Mouse (Mus musculus) 3134 (cell line): ENCODE results near the gene Syk.

ENCODE experiments used
- DNase-seq: peaks from one replicate; pipeline ENCODE4 v3.0.0-alpha.2; 2011; ENCODE audit warnings: low spot score; ENCODE audit not compliant: insufficient read length; ENCODE audit errors: extremely low read depth

Gene Syk

DNA sequence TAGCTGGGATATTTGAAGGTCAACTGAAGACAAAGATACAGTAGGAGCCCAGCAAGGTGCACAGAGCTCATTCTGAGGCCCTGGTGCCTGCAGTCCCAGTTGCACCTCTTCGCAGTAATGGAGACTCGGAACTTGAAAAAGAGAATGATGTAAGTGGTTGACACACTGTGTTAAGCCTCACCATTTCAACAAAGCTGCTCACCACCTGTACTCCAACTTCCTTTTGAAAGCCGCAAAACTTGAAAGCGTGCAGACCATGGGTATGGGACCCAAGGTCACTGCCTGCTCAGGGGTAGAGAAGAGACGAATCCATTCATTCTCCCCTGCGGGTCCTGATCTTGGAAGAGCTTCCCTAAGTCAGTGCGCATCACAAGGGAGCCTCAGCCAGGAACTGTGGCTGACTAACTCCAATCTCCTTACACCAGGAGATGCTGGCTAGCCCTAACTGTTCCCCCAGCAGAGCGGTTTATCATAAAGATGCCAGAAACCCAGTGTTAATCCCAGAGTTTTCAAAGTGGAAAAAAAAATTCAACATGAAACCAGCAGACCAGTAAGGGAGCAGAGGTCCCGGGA is 16.7 kb upstream of the Syk start:
- DNase-seq: no peak

DNA sequence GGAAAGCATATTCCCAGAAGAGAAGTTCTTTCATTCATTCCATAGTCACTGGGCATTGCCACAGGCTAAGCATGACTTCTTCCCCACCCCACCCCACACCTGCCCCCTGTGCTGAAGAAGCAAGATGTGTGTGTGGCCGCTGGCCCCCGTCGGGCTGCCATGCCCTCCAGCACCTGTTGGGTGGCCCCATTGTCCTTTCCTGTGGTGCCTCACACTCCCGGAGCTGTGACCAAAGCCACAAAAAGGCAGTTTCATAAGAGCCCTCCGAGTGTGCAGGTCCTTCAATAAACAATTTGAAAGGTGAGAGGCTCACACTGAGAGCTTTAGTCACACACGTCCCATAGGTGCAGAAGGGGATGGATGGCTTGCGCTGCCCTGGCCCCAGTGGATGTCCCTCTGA is 16.2 kb upstream of the Syk start:
- DNase-seq: no peak

DNA sequence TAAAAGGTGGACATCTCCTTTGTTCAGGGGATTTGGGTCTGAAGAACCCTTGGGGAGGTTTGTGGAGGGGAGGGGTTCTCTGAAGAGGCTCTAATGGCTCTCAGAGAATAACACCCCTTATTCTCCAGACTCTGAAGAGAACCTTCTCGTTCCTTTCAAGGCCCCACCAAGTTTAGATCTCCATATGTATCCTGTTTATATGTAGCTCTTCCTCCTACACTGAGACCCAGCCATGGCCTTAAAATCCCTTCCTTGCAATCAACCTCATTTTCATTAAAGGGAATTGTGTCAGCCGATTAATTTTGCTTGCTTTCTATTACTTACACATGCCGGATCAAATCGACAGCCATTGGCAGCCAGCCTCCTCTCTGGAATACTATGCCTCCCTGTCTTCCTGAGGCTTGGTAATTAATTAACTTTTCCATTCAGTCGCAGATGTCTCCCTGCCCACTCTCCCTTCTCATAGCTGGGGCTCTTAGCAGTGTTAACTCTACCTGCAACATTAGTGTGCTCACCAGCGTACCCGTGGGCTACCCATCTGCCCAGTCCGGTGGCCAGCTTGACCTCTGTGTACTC is 13.7 kb upstream of the Syk start:
- DNase-seq: no peak

DNA sequence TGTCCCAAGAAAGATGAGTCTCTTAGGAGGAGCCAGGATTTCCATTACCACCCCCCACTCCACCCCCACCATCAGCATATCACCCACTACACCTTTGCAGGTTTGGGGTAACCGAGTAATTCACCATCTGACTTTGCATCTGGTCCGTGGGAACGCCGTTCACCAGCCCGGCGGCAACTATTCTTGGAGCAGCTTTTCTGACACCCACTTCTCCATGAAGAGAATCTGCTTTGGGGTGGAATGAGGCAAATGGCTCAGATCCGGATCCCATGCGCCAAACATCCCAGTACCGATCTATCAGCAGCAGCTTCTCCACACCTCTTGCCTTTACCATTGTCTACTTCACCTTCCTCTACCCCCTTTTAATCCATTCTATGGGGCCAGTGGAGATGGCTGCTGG is 12.7 kb upstream of the Syk start:
- no peak for DNase-seq

DNA sequence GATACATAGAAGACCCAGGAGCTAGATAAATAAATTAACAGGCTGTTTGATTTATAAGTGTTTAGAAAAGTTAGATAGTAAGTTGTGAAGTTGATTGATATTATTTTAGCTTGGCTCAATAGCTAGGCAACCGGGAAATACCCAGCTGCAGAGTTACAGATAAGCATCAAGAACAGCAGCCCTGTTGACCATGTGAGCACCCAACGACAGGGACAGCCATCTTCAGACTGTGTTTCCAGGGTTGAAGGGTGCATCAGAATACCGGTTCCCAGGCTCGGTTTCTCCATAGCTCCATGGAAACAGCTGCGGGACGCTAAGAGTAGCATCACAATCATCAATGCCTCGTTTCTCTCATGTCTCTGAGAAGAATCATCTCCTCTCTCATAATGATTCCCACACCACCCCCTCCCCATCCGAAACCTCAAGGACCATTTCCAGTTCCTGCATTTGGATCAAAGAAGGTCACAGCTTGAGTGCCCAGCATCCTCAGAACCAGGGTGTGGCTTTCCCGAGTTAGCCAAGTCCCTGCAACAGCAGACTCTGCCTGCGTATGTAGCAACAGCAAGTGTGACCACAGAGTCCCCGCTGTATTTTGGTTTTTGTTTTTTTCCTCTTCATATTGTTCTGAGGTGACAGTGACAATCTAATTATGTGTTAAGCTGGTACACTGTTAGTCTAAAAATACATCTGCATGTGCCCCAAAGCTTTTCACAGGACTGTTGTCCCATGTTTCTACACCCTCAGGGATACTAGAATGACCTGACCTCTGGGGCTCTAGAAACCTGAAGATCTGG is 11.2 kb upstream of the Syk start:
- no peak for DNase-seq

DNA sequence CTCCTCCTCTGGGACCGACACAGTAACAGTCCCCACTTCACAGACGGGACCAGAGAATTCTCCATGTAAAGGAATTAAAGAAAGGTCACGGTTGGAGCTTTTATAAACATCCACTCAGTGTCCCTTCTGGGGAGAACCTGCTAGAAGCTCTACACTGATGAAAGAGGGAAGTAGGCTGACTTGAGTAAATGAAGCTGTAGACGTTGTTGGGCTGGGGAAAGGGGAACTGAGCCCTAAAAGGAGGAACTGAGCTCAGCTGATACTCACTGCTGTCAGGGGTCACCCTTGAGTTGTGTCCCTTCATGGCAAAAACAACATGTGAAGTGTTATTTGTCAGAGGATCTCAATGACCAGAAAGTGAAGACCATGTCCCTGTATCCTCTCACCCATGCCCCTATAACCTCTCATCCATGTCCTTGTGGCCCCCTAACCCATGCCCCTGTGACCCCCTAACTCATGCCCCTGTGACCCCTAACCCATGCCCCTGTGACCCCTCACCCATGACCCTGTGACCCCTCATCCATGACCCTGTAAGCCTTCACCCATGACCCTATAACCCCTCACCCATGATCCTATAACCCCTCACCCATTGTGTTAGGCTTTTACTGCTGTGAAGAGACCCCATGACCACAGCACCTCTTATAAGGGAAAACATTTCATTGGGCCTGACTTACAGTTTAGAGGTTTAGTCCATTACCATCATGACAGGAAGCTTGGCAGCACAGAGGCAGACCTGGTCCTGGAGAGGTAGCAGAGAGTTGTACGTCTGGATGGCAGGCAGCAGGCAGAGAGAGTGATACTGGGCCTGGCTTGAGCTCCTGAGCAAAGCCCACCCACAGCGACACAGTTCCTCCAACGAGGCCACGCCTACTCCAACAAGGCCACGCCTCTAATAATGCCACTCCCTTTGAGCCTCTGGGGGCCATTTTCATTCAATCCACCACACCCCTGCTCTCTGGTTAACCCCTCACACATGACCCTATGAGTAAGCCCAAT is 10.2 kb upstream of the Syk start:
- DNase-seq: no peak

DNA sequence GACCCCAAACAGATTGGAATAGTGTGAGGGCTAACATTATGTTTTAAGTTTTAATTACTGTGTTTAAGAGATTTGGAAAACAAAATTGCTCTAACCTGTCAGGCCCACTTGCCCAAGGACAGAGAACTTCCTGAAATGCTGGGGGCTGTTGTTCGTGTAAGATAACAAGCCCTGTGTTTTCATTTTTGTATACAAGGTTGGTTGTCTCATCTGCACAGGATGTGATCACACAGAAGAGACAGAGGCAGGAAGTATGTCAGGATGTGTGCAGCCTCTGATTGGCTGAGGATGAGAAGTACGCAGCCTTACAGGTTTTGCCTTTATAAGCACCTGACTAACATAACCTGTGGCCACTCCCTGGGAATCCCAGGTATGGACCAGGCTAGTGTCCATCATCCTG is 8.7 kb upstream of the Syk start:
- no peak for DNase-seq

DNA sequence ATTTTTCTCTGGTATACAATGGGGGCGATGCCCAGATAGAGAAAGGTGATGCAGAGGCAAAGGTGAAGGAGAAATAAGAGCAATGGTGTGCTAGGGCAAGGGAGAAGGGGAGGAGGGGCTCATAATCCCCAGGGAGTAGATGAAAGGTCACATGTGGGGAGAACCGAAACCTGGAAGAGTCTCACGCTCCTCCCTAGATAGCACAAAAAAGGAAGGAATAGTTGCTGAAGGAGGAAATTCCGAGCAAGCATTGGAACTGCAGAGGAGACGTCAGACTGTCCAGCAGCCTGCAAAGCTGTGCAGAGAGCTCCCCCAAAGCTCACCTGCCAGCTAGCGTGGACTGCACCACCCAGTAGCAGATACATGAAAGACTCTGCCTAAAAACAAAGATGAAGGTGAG is 7.5 kb upstream of the Syk start:
- DNase-seq: no peak

DNA sequence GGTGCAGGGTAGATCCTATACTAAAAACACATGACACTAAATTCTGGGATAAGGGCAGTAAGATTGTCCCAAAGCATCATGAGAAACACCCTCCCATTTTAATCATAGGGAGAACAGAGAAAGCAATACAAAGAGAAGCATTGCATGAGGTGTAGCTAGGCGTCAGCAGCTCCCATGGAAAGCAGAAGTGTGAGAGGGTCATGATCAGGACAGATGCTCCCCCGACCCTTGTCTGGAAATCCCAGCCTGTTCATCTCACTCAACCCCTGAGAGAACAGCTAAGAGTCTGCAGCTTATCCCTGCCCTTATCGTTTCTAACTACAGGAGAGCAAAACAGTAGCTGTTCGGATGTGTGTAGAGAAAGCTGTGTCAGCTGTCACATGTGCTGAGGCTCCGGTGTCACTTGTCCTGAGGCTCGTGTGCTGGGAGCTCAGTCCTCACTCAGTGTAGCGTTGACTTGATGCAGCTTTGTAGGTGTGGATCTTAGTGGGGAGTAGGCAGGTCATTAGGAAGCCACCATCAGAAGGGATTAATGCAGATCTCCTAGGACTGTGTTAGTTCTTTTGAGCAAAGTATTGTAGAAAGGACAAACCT is 6.9 kb upstream of the Syk start:
- DNase-seq: no peak

DNA sequence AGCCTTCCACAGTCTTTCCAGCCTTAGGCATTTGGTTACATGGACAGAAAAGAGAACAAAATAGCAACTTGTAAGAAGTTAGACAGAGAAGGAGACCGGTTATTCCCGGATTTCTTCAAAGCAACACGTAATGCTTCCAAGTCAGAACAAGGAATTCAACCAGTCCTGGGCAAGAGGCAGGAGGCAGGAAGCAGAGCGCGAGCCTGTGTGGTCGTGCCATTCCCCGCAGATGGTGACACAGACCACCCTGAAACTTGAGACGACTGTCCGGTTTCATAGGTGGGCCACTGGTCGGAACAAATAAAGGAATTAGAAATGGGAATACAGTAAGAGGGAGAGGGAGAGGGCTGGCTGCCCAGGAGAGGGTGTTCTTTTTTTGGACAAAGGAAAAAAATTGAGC is 6.1 kb upstream of the Syk start:
- no peak for DNase-seq

DNA sequence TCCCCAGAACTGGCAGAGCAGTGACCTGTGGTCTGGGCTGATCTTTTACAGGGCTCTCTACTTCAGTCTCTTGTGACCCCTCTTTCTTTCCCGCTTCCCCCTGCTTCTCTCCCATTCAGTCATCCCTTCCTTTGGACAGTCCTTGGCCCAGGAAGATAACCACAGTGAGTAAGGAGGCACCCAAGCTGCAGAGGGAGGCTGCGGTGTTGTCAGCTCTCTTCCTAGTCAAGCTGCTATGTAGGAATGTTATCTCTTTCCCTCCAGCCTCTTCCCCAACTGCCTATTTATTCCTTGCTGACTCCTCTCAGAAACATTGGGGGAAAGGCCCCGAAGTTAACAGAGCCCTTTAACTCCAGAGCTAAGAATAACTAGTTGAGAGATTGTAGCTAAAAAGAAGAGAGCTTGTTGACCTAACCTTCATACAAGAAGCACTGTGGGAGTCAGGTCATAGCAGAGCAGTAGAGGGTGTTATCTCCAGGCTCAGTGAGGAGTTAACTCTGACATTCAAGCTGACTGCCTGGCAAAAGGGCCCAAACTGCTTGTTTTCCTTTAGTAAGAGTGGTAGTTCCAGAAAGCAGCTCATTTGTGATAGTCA is 5.5 kb upstream of the Syk start:
- DNase-seq: no peak

DNA sequence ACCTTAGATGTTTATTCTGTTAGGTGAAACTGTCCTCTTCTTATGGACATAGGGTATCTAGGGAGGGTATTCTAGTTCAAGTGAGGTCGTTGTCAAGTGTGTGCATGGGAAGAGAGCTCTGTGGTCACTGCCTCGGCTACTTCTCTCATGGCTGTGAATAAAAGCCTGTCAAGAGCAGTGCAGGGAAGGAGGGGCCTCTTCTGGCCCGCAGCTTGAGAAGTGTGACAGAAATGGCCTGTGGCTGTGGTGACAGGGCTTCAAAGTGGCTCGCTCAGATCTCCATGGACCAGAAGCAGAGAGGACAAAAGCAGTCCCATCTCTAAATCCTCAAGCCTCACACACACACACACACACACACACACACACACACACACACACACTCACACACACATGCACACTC is 5.0 kb upstream of the Syk start:
- no peak for DNase-seq

DNA sequence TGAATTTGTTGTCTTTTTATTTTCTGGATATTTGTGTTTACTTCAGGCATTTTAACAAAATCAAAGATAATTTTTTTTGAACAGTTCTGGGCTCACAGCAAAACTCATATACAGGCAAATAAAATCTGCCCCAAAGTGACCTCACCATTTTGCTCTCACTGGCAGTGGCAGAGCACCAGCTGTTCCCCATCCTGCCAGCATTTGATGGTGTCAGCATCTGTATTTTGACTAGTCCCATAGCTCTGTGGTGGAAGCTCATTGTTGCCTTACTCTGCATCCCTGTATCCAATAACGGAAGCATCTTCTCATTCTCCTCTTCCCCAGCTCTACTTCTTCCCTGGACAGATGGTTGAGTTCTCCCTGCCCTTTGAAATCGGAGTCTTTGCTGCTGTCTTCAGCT is 4.2 kb upstream of the Syk start:
- no peak for DNase-seq

DNA sequence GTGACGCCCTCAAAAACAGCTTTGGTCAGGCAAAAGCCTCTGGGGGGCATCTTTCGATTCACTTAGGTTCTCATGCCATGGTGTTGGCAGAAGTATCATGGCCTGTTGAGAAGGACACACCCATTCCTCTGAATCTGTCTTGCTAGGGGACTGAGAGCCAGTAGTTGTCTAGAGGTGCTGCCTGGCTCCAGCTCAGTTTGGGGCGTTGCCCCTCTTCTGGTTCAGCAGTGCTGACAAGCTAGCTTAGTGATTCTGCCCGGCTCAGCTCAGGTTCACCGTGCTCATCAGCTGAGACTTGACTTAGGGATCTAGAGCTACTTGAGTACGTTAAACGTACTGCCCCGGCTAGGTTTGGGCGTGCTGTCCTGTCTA is 481 bp upstream of the Syk start:
- no peak for DNase-seq

DNA sequence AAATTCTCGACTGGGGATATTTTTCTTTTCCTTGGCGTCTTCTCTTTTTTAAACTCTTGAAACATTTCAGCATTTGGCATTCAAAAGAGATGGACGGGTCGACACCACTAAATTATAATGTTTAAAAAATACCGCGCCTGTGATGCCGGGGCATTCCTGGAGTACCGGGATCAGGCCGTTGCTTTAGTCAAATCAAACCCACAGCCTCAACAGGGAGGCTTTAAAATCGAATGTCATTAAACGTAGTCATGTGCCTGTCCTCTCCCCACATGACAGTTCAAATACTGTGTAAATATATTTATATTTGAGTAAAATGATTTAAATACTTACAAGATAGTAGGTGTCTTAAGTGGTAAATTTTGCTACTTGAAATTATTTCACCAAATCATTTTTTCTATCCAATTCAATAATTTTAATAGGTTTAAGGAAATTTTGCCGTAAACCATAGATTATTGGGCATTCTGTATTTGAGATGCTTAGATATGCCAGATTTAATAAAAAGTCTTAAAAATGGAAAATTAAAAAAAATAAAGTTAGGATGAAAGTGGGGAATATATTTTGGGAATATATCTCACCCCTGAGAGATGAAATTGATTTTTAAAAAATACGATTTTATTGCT is 1.1 kb downstream of the Syk start:
- no peak for DNase-seq

DNA sequence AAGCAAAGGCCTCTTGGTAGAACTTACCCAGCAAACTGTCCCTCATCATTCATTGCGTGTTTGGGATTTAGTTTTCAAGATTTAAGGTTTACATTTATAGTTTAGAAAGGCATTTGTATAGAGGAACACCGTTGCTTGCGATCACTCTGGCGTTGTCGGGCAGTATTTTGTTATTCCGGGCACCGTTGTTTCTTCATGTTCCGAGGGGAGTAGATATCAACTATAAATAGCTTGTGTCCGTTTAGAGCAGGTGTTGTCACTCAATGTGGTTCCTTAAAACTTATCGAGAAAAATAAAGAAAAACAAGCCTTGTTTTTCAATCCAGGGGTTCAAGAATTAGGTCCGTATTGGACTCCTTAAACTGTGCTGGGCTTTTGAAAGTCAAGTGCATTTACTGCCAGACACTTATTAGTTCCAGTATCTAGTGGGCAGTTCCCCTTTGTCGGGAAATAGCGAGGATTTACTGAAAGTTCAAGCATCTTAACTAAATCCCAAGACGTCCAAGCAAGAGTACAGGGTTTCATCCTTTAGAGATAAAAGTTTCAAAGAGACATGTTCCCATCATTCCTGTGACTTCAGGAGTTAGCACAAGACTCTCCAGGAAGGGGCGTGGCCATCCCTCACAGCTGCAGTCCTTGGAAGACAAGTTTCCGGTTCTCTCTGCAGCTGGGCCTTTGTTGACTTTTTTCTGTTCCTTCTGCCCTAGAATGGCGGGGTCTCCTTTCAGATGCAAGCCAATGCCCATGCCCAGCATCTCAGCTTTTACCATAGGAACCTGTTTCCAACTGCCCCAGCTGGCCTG is 1.9 kb downstream of the Syk start:
- DNase-seq: no peak

DNA sequence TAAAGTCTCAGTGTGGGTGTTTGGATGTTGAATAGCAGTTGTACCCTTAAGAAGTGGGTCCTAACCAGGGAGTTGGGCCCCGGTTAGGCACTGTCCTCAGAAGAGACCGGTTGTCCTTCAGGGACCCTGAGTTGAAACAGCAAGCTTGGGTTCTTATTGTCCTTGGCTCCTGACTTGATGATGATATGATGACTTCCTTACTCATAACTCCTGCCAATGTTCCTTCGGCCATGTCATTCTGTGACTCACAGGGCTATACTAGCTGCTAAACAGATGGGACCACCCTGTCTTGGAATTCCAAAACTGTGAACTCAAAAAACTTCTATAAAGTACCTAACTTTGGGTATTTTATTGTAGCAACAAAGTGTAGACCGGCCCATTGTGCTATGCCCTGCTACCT is 4.8 kb downstream of the Syk start:
- DNase-seq: no peak

DNA sequence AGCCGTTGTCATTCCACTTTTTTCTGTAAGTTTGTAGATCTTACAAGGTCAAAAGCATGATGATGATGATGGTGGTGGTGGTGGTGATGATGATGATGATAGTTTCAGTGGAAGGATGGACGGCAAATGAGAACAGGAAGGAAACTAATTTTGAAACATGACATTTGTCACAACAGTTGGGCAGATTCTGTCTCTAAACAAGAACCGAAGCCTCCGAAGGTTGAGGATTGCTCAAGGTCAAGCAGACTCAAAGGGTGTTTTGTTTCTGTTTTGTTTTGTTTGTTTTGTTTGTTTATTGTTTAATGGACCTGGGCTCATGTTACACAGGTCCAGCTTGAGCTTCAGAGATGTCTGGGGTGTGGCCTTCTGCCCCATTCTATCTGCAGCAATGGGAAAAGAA is 6.1 kb downstream of the Syk start:
- DNase-seq: no peak

DNA sequence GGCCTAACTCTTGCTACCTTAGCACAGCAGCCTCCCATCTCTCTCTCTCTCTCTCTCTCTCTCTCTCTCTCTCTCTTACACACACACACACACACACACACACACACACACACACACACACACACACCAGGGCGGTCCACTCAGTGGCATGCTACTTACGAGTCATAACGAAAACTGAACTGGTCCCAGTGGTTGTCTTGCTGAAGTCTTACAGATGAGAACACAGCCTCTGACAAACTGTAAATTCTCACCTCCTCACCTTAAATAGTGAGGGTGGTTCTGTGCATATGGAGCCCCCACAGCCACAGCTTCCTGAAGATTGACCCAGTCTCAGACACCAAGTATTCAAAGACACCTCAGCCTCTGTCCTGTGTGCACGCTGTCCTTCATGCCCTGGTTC is 8.9 kb downstream of the Syk start:
- no peak for DNase-seq
